In genomic region chr6:12034561-12034960, GRCm38 (mm10) we compare ENCODE assay signal across 13 mouse cellular contexts.
A peak's percentile ranks its signal among the peaks of the same experiment; 100 is the strongest.
DNase-seq lines count a peak whose midpoint lies in the region; ATAC-seq and TF ChIP-seq lines count a peak whose summit lies in the region.
"Had no signal": no experiment of that assay in that cellular context is flagged by ENCODE, and none has a peak within 500 bp of the region (broad histone marks: within the 10 kb centered on the region; RNA-seq: fewer than 3 reads in every experiment).

No protein-coding gene starts in this region.

- POLR2A ChIA-PET in Patski (lab: Charles Lee): no interaction called here

- CTCF ChIA-PET in Patski (lab: Charles Lee): no interaction called here

- no peak for TF ChIP-seq EP300 in liver, postnatal 0 days (IDR thresholded peaks at IDR 0.05; ENCODE audit: low read depth)

- DNase-seq in kidney, adult 2 months: peak; percentile 45
- no peak for DNase-seq in kidney, adult 18-20 months
- peak; percentile 27 for DNase-seq in Muller cell, postnatal 12 days (ENCODE audit: inconsistent ontology term)
- DNase-seq in Patski (ENCODE audit: low read depth, low spot score): no peak
- DNase-seq in cerebellum, adult 9-11 months: peak; percentile 15
- no peak for DNase-seq in ovary, postnatal 14 days (ENCODE audit: low spot score)
- DNase-seq in liver, postnatal 0 days: no peak
- DNase-seq: adrenal gland, postnatal 14 days; spleen, adult 18-20 months had no signal

- H3K4me1 ChIP-seq in kidney, adult 2 months (ENCODE audit: control insufficient read depth, insufficient read depth, low read length): 0 out of 2 replicates have a peak, but pooled peaks cover 4% of the 10 kb centered on the region
- H3K4me1 ChIP-seq in liver, postnatal 0 days (ENCODE audit: insufficient read depth): no peaks in the 10 kb centered on the region
- H3K4me1 ChIP-seq: heart, embryonic 13.5 days; stomach, embryonic 15.5 days had no signal

- ATAC-seq in Patski: peak; percentile 26
- no peak for ATAC-seq in liver, postnatal 0 days

- no peak for TF ChIP-seq POLR2A in kidney, adult 2 months (IDR thresholded peaks at IDR 0.05; ENCODE audit: low read depth, low read length)

- peak overlapping the region; percentile 23; the same call in 1 of the 2 replicates for H3K27ac ChIP-seq in kidney, adult 2 months (ENCODE audit: insufficient read depth, low read depth, low read length)
- no peak overlapping the region for H3K27ac ChIP-seq in liver, postnatal 0 days (ENCODE audit: low read depth)
- H3K27ac ChIP-seq: heart, embryonic 13.5 days; kidney, postnatal 0 days; stomach, embryonic 15.5 days had no signal

- in situ Hi-C loops in Patski (cut with MboI; ENCODE audit: low pct_unique_long_range_greater_than_20kb): no loop called here

- no peaks in the 10 kb centered on the region for H3K9me3 ChIP-seq in liver, postnatal 0 days (ENCODE audit: low read length)
- H3K9me3 ChIP-seq: stomach, embryonic 15.5 days had no signal

- no peaks in the 10 kb centered on the region for H3K27me3 ChIP-seq in kidney, adult 2 months (replicated peaks; ENCODE audit: control insufficient read depth, insufficient read depth, low read length)
- H3K27me3 ChIP-seq in Patski: no peaks in the 10 kb centered on the region
- H3K27me3 ChIP-seq in liver, postnatal 0 days (ENCODE audit: insufficient read depth, low read length): no peaks in the 10 kb centered on the region
- H3K27me3 ChIP-seq: heart, embryonic 13.5 days; stomach, embryonic 15.5 days had no signal

- H3K4me2 ChIP-seq in liver, postnatal 0 days (ENCODE audit: low read depth, low read length): no peak overlapping the region
- H3K4me2 ChIP-seq: heart, embryonic 13.5 days; liver, embryonic 11.5 days; stomach, embryonic 15.5 days had no signal

- H3K4me3 ChIP-seq in kidney, adult 2 months (ENCODE audit: insufficient read depth, low read depth, low read length): no peak overlapping the region
- H3K4me3 ChIP-seq in liver, postnatal 0 days (ENCODE audit: low read depth, low read length): no peak overlapping the region
- H3K4me3 ChIP-seq: heart, embryonic 13.5 days; stomach, embryonic 15.5 days had no signal

- H3K9ac ChIP-seq in liver, postnatal 0 days (replicated peaks): no peak overlapping the region
- H3K9ac ChIP-seq: heart, embryonic 13.5 days; stomach, embryonic 15.5 days had no signal

- 20% methylated on average over 4 of the region's 4 CpGs for WGBS in kidney, adult 2 months
- WGBS in liver, postnatal 0 days (ENCODE audit: insufficient replicate concordance): 75% methylated on average over 4 of the region's 4 CpGs

- TF ChIP-seq CTCF in kidney, adult 2 months (conservative IDR thresholded peaks at IDR 0.05; ENCODE audit: insufficient read depth, insufficient read length, low read depth, low read length): no peak
- TF ChIP-seq CTCF in Patski (IDR thresholded peaks at IDR 0.05): no peak
- no peak for TF ChIP-seq CTCF in liver, postnatal 0 days (IDR thresholded peaks at IDR 0.05; ENCODE audit: low read depth)

- H3K36me3 ChIP-seq in kidney, adult 2 months (ENCODE audit: control insufficient read depth, insufficient read depth, low read length): no peaks in the 10 kb centered on the region
- no peaks in the 10 kb centered on the region for H3K36me3 ChIP-seq in liver, postnatal 0 days (replicated peaks; ENCODE audit: insufficient read depth, low read length)
- H3K36me3 ChIP-seq: stomach, embryonic 15.5 days had no signal

Comparison
In these comparisons a context has a peak if more than half of its experiments do, and no peak if none do; other contexts are left out.
1. DNase-seq: peak in kidney, adult 2 months (single experiment), Muller cell, postnatal 12 days (single experiment) and cerebellum, adult 9-11 months (single experiment); none in kidney, adult 18-20 months (single experiment), Patski (single experiment), ovary, postnatal 14 days (single experiment) and liver, postnatal 0 days (single experiment).